Mouse (Mus musculus) small intestine, adult 2 months (tissue): Measurements from ENCODE around the gene Atp5b.

Experiments
- CTCF ChIP-seq: fragments of 200-500 bp; IDR thresholded peaks from 2 replicates; pipeline ENCODE4 v1.5.1; 2012; ENCODE audit warnings: low read depth, mild to moderate bottlenecking, control low read depth, inconsistent platforms, low read length, moderate library complexity, mixed read lengths; ENCODE audit not compliant: insufficient replicate concordance, insufficient read length; ENCODE audit errors: extremely low read depth
- POLR2A ChIP-seq: fragments of 200-500 bp; IDR thresholded peaks from 2 replicates; pipeline ENCODE4 v1.6.1; 2012; ENCODE audit warnings: low read depth, mild to moderate bottlenecking, control low read depth, inconsistent platforms, low read length, moderate library complexity

DNA sequence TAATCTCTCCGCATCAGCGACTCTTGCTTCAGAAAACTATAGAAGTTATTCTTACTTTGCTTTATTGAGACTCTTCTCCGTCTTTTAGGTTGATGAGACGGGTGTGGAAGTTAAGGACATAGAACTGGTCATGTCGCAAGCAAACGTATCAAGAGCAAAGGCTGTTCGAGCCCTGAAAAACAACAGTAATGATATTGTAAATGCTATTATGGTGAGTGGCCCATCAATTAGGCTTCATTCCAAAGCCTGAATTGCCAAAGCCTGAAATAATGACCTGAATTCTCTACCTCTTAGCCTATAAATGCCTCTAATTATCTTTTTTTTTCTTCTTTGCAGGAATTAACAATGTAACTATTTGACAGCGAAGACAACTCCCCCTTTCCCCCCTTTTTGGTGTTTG, 34.9 kb upstream of the Atp5b start:
- TF ChIP-seq POLR2A (no peak), CTCF (no peak)
